Mouse (Mus musculus) activated CD4-positive, CD25-positive, alpha-beta regulatory T cell, adult 4 months (primary cell): ENCODE measurements around the gene Ccdc57. TPM values are rescaled to one million over a fixed set of nuclear protein-coding genes. Genes with fewer than 3 reads are reported as not detected.
A peak's percentile ranks its signal among the peaks of the same experiment; 100 is the strongest.
"Not testable (repeated sequence)": the region's sequence is repeated elsewhere in the genome, so short reads cannot be mapped to it uniquely, and the experiment has no call there.

Source experiments
- ATAC-seq: one replicate; pipeline ENCODE4 v1.8.0; 2017
- polyA plus RNA-seq, 2 experiments: library from polyadenylated mRNA; unstranded; fragments of 100-300 nt; shearing (Covaris generic); gene quantifications; one replicate each; pipeline ENCODE4 v1.2.1; 2017

Ccdc57 gene
- polyA plus RNA-seq, 2 experiments from 2014 or later = 0.41 to 0.46 TPM

GRCm38 (mm10) chr11:120903159-120903850, 29.4 kb downstream of the Ccdc57 start:
- ATAC-seq = no peak

DNA sequence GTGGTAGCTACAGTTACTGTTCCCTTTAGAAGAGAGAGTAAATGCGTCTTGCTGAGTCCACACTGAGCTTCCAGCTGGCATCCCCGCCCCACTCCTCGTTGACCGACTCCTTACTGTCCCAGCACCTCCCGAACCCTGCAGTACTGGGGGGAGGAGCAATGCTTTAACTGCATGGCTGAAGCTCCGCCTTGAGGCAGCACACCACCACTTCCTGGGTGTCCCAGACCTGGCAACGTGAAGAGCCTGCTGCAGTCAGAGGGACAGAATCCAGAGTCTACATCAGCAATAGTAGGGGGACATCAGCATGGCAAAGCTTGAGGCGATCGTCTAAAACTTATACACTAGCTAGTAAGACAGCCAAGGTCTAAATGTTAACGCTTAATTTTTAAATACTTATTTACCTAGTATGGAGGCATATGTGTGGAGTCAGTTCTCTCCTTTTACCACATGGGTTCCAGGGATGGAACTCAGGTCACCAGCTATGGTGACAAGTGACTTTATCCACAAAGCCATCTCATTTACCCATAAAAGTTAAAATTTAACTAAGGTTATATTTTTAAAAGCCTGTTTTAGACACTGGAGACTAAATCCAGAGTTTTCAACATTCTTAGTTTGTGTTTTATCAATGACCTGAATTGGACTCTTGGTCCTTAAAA, 30.1 kb downstream of the Ccdc57 start:
- no peak for ATAC-seq

DNA sequence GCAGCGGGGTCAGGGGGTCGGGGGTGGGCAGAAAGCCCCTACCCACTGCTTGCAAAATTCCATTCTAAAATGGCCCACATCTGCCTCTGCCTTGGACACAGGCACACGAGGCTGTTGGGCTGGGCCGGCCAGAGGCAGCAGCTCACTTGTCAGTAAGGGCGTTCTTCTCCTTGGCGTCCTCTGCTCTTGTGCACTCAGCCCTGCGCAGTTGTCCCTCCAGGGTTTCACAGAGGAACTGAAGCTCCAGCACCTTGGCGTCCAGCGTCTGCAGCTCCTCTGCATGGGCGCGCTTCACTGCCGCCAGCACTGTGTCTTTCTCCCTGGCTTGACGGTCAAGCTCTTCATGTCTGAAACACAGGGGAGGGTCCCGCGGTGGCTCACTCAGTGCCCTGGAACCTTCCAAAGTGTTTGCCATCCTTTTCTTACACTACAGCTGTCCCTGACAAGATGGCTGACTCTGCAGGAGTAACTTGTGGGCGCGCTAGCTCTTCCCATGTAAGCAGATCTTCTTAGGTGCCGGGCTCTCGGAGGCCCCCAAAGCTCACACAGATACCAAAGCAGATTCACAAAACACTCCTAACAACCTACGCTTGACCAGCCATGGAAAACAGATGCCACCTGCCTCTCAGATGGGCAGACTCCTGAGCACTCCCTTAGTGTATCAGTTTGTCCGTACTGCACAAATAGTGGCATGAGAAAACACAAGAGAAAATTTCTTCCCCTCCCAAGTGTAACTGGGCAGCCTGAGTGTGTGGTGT, 30.8 kb downstream of the Ccdc57 start:
- ATAC-seq = no peak

DNA sequence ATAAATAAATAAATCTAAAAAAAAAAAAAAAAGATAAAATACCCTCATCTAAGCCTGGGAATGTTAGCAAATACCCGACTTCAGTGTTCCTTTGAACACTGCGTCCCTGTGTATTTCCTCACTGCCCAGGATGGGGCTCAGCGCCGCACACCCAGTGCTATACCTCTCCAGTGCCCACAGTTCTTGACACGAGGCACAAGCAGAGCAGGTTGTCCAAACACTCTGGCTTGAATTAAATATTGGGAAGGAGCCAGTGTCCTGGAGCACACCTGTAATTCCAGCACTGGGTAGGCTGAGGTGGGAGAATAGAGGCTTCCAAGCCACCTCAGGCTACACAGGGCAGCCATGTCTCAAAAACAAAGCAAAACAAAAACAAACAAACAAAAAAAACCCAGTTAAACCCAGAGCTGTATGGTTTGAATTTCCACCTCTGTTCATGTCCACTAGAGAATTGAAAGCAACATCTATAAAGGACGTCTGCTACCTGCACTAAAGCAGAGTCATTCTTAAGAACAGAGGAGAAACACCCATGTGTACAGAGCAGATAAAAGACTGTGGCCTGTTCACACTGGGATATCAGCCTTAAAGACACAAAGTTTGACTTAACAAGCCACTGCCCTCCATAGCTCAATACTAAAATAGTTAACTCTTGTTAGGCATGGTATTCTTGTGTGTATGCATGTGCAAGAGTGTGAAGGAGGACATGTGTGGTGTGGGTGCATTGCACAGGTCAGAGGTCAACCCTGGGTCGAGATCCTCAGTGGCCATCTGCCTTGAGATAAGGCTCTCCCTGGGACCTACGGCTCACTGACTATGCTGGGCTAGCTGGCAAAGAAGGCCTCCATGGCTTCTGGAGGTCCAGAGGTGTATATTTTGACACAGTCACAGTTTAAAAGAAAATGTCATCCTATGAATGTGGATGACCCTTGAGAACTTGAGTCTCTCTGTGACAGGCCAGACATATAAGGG, 32.1 kb downstream of the Ccdc57 start:
- no peak for ATAC-seq

DNA sequence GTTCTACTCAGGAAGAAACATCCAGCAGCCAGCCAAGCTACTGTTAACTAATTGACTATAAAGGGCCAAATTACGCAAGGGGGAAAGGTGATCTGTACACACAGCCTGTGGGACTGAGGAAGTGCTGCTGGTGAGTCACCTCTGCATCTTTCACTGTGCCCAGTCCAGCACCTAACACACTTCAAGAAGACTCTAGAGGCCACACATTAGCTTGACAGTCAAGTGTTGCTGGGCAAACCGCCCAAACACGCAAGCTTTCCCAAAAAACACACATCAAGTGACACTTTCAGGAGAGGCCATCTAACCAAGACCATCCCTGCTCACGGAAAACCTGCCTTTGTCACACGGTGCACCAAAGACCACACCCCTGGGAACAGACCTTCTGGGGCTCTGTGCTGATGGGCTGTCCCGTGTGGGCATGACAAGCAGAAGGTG, 34.5 kb downstream of the Ccdc57 start:
- ATAC-seq = no peak

GRCm38 (mm10) chr11:120895441-120895840, 37.2 kb downstream of the Ccdc57 start:
- no peak for ATAC-seq

DNA sequence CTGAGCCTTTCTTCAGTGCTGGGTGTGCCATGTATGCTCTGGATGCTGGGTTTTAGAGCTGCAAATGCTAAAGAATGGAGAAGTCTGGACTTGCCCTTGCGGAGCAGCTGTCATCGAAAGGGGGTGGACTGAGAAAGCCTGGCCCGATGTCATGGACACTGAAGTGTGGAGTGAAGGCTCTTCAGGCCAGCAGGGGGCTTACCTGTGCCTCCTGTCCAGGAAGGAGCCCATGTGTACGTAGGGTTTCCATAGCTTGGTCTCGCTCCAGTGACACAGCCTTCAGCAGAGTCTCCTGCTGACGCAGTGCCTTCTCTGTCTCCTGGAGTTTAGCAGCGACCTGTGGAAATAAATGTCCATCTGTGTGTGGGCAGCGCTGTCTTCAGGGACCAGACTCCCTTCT, 38.3 kb downstream of the Ccdc57 start:
- no peak for ATAC-seq

DNA sequence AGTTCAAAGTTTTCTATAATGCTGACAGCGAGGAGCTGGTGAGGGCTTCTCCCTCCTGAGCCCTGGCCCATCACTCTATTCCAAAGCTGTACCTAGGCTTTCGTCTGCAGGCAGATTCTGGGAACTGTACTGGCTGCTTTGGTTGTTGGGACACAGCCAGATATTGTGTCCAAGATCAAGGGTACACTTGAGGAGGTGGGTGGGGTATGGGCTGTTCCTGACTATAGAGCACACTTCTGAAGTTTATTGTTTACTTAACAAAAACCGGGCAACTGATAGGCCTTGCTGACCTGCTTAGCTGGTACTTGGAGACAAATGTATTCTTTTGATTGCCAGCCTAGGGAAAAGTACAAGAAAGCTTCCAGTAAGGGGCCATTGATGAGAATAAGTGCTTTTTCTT, 43.5 kb downstream of the Ccdc57 start:
- ATAC-seq = no peak

GRCm38 (mm10) chr11:120888718-120889117, 44.0 kb downstream of the Ccdc57 start:
- no peak for ATAC-seq

GRCm38 (mm10) chr11:120887502-120887901, 45.2 kb downstream of the Ccdc57 start:
- ATAC-seq = no peak

GRCm38 (mm10) chr11:120886462-120886861, 46.2 kb downstream of the Ccdc57 start:
- peak; percentile 85 for ATAC-seq

DNA sequence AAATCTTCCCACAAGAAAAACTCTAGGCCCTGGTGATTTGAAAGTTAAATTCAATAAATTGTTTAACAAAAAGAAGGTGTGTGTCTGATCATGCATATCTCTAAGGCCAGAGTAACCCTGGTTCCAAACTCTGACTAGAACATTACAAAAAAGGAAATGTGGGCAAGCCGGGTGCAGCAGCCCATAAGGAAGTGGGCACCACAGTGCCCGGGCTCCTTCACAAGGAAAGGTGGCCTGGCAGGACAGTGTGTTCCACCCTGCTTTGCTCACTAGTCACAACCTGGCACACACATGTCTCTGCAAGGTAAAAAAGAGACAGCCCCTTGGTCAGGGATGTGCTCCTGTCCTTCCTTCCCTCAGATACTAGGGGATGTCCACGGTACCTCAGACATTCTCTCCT, 49.1 kb downstream of the Ccdc57 start:
- ATAC-seq = no peak

GRCm38 (mm10) chr11:120882931-120883330, 49.7 kb downstream of the Ccdc57 start:
- ATAC-seq = no peak

DNA sequence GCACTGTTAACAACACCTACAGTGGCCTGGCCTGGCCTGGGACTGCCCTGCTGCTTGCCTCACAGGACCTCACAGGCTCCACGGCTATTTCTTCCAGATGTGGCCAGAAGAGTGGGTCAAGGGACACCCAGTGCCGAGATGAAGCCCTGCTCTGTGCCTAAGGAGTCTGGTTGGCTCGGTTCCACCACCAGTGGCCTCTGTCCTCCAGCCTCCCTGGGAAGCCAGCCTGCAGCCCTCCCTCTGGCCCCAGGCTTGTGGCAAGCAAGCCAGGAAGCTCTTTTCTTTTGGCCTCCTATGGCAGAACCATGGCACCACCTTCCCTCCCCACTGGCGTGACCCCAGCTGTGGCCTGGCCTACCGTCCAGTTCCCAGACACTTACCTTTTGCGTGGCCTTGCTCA, 59.5 kb downstream of the Ccdc57 start:
- ATAC-seq = no peak

- ATAC-seq = no peak
Measured at GRCm38 (mm10) chr11:120871521-120871920, 61.2 kb downstream of the Ccdc57 start.

DNA sequence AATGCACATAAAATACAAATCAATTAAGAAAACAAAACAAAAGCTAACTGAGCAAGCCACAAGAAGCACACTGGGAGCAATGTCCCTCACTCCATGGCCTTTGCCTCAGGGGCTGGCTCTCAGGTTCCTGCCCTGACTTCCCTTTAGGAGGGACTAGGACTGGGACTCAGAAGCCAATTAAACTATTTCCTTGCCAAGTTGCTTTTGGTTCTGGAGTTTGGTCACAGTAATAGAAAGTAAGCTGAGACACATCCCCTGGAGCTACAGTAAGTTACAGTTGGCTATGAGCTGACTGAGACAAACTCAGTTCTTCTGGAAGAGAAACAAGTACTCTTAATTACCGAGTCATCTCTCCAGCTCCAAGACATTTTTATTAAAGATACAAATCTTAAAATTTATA, 66.9 kb downstream of the Ccdc57 start:
- ATAC-seq = no peak

- ATAC-seq = no peak
Measured at GRCm38 (mm10) chr11:120862819-120863218, 69.9 kb downstream of the Ccdc57 start.

DNA sequence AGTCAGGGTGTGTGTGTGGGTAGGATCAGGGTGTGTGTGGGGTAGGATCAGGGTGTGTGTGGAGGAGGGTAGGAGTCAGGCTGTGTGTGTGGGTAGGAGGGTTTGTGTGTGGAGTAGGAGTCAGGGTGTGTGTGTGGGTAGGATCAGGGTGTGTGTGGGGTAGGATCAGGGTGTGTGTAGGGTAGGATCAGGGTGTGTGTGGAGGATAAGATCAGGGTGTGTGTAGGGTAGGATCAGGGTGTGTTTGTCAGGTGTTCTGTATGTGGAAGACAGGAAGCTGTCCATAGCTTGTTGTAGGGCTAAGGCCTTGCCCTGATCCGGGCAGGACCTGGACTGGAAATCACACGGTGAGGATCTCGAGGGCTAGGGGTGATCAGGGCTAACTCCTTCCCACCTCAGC, 76.7 kb downstream of the Ccdc57 start:
- not testable (repeated sequence) for ATAC-seq

DNA sequence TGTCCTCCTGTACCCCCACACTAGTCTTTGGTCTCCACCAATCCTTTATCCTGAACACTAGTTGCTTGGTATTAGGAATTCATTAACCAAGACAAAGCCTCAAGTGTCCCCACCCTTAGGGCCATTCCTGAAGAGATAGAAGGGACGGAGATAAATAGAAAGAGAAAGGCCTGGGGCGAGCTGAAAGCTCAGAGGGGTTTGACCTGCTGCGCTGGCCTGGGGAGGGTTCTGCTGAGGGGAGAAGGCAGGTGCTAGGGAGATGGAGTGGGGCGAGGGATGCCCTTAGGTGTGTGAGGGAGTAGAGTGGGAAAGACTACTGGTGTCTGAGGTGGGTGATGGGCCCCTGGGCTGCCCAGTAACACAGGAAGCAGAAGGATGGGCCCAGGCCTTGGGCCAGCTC, 78.9 kb downstream of the Ccdc57 start:
- no peak for ATAC-seq

- no peak for ATAC-seq
Measured at GRCm38 (mm10) chr11:120853158-120853557, 79.5 kb downstream of the Ccdc57 start.

DNA sequence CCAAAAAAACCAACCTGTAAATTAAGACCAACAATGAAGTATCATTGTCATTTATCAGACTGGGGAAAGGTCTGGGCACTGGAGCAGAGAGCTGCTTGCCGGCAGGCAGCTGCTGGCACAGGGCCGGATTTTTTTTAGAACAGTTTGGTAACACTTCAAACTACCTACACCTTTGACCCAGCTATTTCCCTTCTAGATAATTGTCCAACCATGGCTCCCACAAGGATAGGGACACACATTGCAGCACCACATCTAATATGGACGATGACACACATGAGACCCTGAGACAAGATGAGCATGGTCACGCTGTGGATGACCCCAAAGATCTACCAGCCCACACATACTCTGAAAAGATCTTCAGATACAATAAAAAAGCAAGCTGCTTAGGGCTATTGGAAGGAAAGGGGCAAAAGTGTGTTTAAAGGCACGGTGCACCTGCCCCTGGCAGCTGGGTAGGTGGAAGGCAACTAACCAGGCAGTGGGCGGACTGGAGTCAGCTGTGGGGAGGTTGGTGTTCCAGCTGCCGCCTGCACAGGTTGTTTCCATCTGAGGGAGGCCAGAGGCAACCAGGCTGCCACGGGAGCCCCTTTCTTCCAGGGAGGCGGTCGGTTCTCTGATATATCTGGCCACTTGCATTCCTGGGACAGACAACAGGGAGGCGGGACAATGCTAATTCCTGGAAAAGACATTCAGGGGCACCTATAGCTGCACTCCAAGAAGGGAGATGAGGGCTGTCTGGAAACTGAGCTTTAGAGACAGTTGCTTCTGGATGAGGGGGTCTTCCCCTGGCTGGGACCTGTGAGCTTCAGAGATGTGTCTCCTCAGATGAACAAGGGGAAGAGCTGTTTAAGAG, 80.4 kb downstream of the Ccdc57 start:
- ATAC-seq = no peak

GRCm38 (mm10) chr11:120851582-120851981, 81.1 kb downstream of the Ccdc57 start:
- peak; percentile 33 for ATAC-seq
